Mouse (Mus musculus): Measurements from ENCODE around the gene Supv3l1. TPM values are rescaled to one million over a fixed set of nuclear protein-coding genes. Genes with fewer than 3 reads are reported as not detected.

Supv3l1 gene
- 11.2 and 12.8 TPM in 2 replicates for polyA plus RNA-seq (2012; rRNA removed)

GRCm38 (mm10) chr10:62449364-62450279 lies at the start of gene Supv3l1, which contains the start of gene 4930507D05Rik:
Gene Supv3l1, minus strand, starts transcription at chr10:62449738.
Gene 4930507D05Rik, plus strand, starts transcription at chr10:62449489.

GRCm38 (mm10) chr10:62486618-62487415 lies 37.3 kb upstream of the Supv3l1 start, which contains the start of gene Vps26a:
Gene Vps26a, minus strand, starts transcription at chr10:62486805.

GRCm38 (mm10) chr10:62422255-62422654 lies 27.3 kb downstream of the Supv3l1 start, which contains the start of gene Hkdc1:
Gene Hkdc1, minus strand, starts transcription at chr10:62422491.

DNA sequence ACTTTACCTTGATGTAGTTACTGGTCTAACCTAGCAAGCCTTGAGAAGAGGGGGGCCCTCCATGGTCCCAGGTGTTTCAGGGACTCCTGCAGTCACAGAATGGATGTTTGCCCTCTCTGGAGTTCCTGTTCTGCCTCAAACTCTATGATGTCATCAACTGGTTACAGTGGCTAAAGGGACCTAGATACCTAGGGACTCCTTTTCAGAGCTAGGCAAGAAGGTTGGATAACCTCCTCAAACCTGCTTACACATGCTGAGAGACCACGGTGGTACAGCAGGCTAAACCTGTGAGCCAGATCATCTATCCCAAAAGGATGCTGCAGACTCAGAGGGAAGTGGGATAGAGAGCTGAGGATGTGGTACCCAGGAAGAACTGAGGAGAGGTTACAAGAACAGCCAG lies 69.7 kb downstream of the Supv3l1 start, which contains the start of gene Hk1:
Gene Hk1 (minus strand): TSS at position 101 of the 400 bp plus-strand sequence.

Other genes starting within 250 kb of the Supv3l1 start
- 6.8 and 7.6 TPM in 2 replicates for gene Tspan15, start 218.5 kb downstream of the Supv3l1 start, polyA plus RNA-seq (2012; rRNA removed)
- 0.02 and 0.08 TPM in 2 replicates for gene Tacr2, start 197.3 kb downstream of the Supv3l1 start, polyA plus RNA-seq (2012; rRNA removed)
- 34.5 and 38.8 TPM in 2 replicates for gene Hk1, start 69.8 kb downstream of the Supv3l1 start, polyA plus RNA-seq (2012; rRNA removed)
- 5.5 and 9.4 TPM in 2 replicates for gene Hkdc1, start 27.2 kb downstream of the Supv3l1 start, polyA plus RNA-seq (2012; rRNA removed)
- gene 4930507D05Rik, start 249 bp downstream of the Supv3l1 start, polyA plus RNA-seq (2012; rRNA removed), result 0.07 and 0.10 TPM in 2 replicates
- 12.8 and 13.8 TPM in 2 replicates for gene Vps26a, start 37.1 kb upstream of the Supv3l1 start, polyA plus RNA-seq (2012; rRNA removed)
- gene Srgn, start 77.7 kb upstream of the Supv3l1 start, polyA plus RNA-seq (2012; rRNA removed), result 34.0 and 35.3 TPM in 2 replicates
- 7.9 and 8.2 TPM in 2 replicates for gene Kif1bp, start 128.7 kb upstream of the Supv3l1 start, polyA plus RNA-seq (2012; rRNA removed)
- 16.1 and 16.3 TPM in 2 replicates for gene Ddx21, start 152.5 kb upstream of the Supv3l1 start, polyA plus RNA-seq (2012; rRNA removed)
- gene Ddx50, start 201.5 kb upstream of the Supv3l1 start, polyA plus RNA-seq (2012; rRNA removed), result 21.7 and 26.8 TPM in 2 replicates